Mouse (Mus musculus) activated CD4-positive, CD25-positive, alpha-beta regulatory T cell, adult 9 weeks (primary cell): ENCODE results near the gene Gatc. TPM values are rescaled to one million over a fixed set of nuclear protein-coding genes. Genes with fewer than 3 reads are reported as not detected.

Source experiments
- polyA plus RNA-seq: library from polyadenylated mRNA; unstranded; fragments of 100-300 nt; shearing (Covaris generic); gene quantifications from one replicate; pipeline ENCODE4 v1.2.1, GENCODE M21; 2017

The Gatc gene
- polyA plus RNA-seq = 19.3 TPM

DNA sequence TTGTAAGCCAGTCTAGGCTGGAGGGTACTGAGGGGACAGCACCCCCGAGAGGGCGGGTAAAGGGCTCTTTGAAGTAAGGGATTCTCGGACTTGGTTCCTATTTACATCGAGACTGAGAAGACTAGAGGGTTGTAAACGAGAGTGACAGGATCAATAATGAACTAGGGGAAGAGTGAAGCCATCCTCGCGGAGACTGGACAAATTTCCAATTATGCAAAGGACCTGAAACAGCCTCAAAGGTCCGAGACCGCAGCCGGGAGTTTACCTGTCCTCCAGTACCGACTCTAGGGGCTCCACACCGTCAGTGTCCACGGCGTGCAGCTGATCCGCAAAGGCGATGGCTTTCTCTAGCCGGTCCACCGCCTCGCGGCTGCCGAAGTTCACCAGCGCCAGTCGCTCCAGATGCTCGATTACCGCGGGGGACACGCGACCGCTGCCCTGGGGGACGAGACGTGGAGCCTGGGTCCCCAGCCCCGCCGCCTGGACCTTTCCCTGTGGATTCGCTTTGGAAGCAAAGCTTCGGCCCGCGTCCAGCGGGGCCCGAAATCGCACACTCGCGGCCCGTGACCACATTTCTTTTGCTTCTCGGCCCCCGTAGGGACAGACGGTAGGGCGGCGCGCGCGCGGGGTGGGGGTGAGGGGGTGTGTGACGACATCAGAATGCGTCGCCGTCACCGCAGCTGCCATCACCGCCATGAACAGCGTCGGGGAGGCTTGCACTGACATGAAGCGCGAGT is at the start of gene Gatc, which contains the start of gene Triap1:
Gatc (minus strand) TSS at position 602 of the 737 bp plus-strand sequence.
Triap1 (plus strand) TSS at position 649 of the 737 bp plus-strand sequence.

GRCm38 (mm10) chr5:115348546-115349224 is 7.7 kb upstream of the Gatc start, which contains the start of gene Cox6a1:
Cox6a1 (minus strand) TSS chr5:115348981.

GRCm38 (mm10) chr5:115326875-115327609 is 13.9 kb downstream of the Gatc start, which contains the start of gene Srsf9:
Srsf9 (plus strand) TSS chr5:115327177.

DNA sequence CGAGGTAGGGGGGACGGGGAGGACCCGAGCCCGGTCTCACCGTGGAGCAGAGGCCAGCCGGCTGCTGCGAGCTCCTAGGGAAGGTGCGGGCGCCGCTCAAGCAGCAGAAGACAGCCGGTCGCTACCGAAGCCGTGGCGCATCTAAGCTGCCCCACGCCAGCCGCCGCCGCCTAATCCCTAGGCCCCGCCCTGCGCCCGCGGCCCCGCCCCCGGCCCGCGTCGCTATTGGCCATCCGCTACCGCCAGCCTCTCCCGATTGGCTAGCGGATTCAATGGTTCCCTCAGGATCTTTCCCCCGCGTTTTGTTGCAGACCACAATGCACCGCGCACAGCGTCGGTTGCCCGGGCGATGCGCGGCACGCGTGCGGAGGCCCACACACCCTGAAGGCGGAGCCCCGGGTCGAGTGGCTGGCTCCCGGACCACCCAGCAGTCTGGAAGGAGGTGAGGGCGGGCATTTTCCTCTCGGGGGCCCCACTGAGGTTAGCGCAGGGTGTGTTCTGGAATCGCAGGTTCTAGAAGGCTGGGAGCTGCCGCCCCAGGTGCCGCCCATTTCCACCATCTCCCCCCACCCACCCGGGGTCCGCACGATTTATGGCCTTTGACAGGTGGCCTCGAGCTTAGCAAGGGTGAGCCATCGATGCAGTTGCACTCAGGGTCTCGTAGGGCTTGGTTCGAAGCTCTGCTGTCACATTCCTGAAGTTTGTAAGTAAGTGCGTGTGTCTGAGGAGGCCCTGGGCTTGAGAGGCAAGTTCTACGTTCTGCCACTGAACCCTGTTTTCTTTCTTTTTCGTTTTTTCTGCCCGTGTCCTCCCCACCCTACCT is 40.0 kb downstream of the Gatc start, which contains the start of gene Dynll1:
Dynll1 (minus strand) TSS at position 208 of the 823 bp plus-strand sequence.

Other genes starting within 250 kb of the Gatc start
- 1.5 TPM for gene Gm10401, start 242.9 kb downstream of the Gatc start, polyA plus RNA-seq
- gene Acads, start 221.8 kb downstream of the Gatc start, polyA plus RNA-seq = 40.4 TPM
- gene Unc119b, start 206.2 kb downstream of the Gatc start, polyA plus RNA-seq = 43.7 TPM
- 66.1 TPM for gene Mlec, start 183.0 kb downstream of the Gatc start, polyA plus RNA-seq
- not detected for gene Cabp1, start 146.8 kb downstream of the Gatc start, polyA plus RNA-seq
- gene Pop5, start 105.3 kb downstream of the Gatc start, polyA plus RNA-seq = 114 TPM
- 24.5 TPM for gene Rnf10, start 68.3 kb downstream of the Gatc start, polyA plus RNA-seq
- gene Coq5, start 61.5 kb downstream of the Gatc start, polyA plus RNA-seq = 43.9 TPM
- gene Dynll1, start 40.2 kb downstream of the Gatc start, polyA plus RNA-seq = 707 TPM
- 13.3 TPM for gene Srsf9, start 14.0 kb downstream of the Gatc start, polyA plus RNA-seq
- 58.1 TPM for gene Triap1, start within 50 bp of the Gatc start, polyA plus RNA-seq
- gene Cox6a1, start 7.8 kb upstream of the Gatc start, polyA plus RNA-seq = 558 TPM
- gene Msi1, start 88.4 kb upstream of the Gatc start, polyA plus RNA-seq = not detected
- gene Pla2g1b, start 125.1 kb upstream of the Gatc start, polyA plus RNA-seq = not detected
- gene Sirt4, start 143.5 kb upstream of the Gatc start, polyA plus RNA-seq = 21.8 TPM
- gene Pxn, start 165.5 kb upstream of the Gatc start, polyA plus RNA-seq = 61.9 TPM
- gene Rplp0, start 218.3 kb upstream of the Gatc start, polyA plus RNA-seq = 2,224 TPM
- 56.7 TPM for gene Gcn1l1, start 224.1 kb upstream of the Gatc start, polyA plus RNA-seq